23 mouse cellular contexts compared by ENCODE assay signal in the genomic region with DNA sequence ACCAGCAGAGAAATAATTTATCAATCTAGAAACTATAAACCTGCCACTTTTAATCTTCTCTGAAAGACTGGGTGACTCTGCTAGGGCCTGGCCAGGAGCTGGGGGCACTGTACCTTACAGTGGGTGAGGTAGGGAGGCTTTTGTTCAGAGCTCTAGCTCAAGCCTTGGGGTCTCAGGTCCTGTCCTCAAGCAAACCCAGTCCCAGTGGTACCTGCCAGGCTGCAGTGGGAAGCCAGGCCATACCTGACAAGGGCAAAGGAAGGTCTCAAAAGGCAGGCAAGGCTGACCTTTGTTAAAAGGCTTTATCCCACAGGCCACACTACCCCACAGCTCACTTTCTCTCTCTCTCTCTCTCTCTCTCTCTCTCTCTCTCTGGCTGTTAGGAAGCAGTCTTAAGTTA. TPM values are rescaled to one million over a fixed set of nuclear protein-coding genes. Genes with fewer than 3 reads are reported as not detected.
DNase-seq lines count a peak whose midpoint lies in the region; ATAC-seq lines count a peak whose summit lies in the region.
"Had no signal": no experiment of that assay in that cellular context is flagged by ENCODE, and none has a peak within 500 bp of the region (broad histone marks: within the 10 kb centered on the region; RNA-seq: fewer than 3 reads in every experiment).

No protein-coding gene starts in this region.

- intact Hi-C loops in heart, postnatal 14 days (cut with DNase I): no loop called here

- H3K27me3 ChIP-seq in embryonic facial prominence, embryonic 12.5 days: no peaks in the 10 kb centered on the region
- H3K27me3 ChIP-seq in embryonic facial prominence, embryonic 10.5 days (replicated peaks; ENCODE audit: low read depth, poor library complexity, severe bottlenecking): no peaks in the 10 kb centered on the region
- H3K27me3 ChIP-seq in heart, embryonic 10.5 days (ENCODE audit: insufficient read depth, poor library complexity, severe bottlenecking): no peaks in the 10 kb centered on the region
- no peaks in the 10 kb centered on the region for H3K27me3 ChIP-seq in liver, embryonic 13.5 days
- no peaks in the 10 kb centered on the region for H3K27me3 ChIP-seq in liver, embryonic 11.5 days (replicated peaks; ENCODE audit: control insufficient read depth, insufficient read depth, low read length)
- H3K27me3 ChIP-seq: CH12.LX; forebrain, embryonic 13.5 days; forebrain, embryonic 15.5 days; Patski had no signal

- no peaks in the 10 kb centered on the region for H3K9me3 ChIP-seq in embryonic facial prominence, embryonic 12.5 days
- no peaks in the 10 kb centered on the region for H3K9me3 ChIP-seq in embryonic facial prominence, embryonic 10.5 days
- H3K9me3 ChIP-seq in heart, embryonic 10.5 days: no peaks in the 10 kb centered on the region
- H3K9me3 ChIP-seq in liver, embryonic 13.5 days (replicated peaks): no peaks in the 10 kb centered on the region
- no peaks in the 10 kb centered on the region for H3K9me3 ChIP-seq in liver, embryonic 11.5 days (ENCODE audit: control insufficient read depth, low read length)
- H3K9me3 ChIP-seq: forebrain, embryonic 13.5 days; forebrain, embryonic 15.5 days; G1E had no signal

- H3K4me2 ChIP-seq in embryonic facial prominence, embryonic 12.5 days (replicated peaks): no peak overlapping the region
- H3K4me2 ChIP-seq in liver, embryonic 13.5 days: no peak overlapping the region
- H3K4me2 ChIP-seq in liver, embryonic 11.5 days: no peak overlapping the region
- H3K4me2 ChIP-seq: forebrain, embryonic 13.5 days; forebrain, embryonic 15.5 days had no signal

- no peak overlapping the region for H3K9ac ChIP-seq in embryonic facial prominence, embryonic 12.5 days
- H3K9ac ChIP-seq in liver, embryonic 13.5 days: 0 out of 2 replicates have a peak overlapping the region, but pooled peaks have one; percentile 13
- no peak overlapping the region for H3K9ac ChIP-seq in liver, embryonic 11.5 days (ENCODE audit: low read depth, low read length)
- H3K9ac ChIP-seq: forebrain, embryonic 13.5 days; forebrain, embryonic 15.5 days; forebrain, postnatal 0 days had no signal

- no peak for ATAC-seq in embryonic facial prominence, embryonic 12.5 days (ENCODE audit: insufficient number of reproducible peaks, insufficient read depth, low FRiP score, low TSS enrichment)
- ATAC-seq in liver, embryonic 13.5 days (ENCODE audit: low read depth): no peak
- ATAC-seq in liver, embryonic 11.5 days (replicated peaks; ENCODE audit: low FRiP score): no peak
- ATAC-seq: activated CD4-positive, CD25-positive, alpha-beta regulatory T cell, adult 4 months; CD4-positive, CD25-positive, alpha-beta regulatory T cell, adult 4 months; forebrain, embryonic 13.5 days; forebrain, embryonic 15.5 days; forebrain, postnatal 0 days; Patski had no signal

- DNase-seq in embryonic facial prominence, embryonic 10.5 days (ENCODE audit: low spot score): no peak
- peak; percentile 55 for DNase-seq in heart, embryonic 10.5 days (ENCODE audit: low spot score)
- DNase-seq in heart, postnatal 14 days: no peak
- DNase-seq in liver, embryonic 13.5 days: no peak
- no peak for DNase-seq in liver, embryonic 11.5 days (ENCODE audit: low spot score)
- DNase-seq: adrenal gland, adult 8-10 months; adrenal gland, postnatal 14 days; adrenal gland, postnatal 36 days; B cell, adult 2 months; cerebellum, adult 11-12 months; cerebellum, adult 2 months; cerebellum, adult 9-10 months; cerebellum, postnatal 10 days; cerebellum, postnatal 25 days; forebrain, postnatal 0 days had no signal

- no peak overlapping the region for H3K4me3 ChIP-seq in embryonic facial prominence, embryonic 12.5 days
- H3K4me3 ChIP-seq in embryonic facial prominence, embryonic 10.5 days: no peak overlapping the region
- H3K4me3 ChIP-seq in heart, embryonic 10.5 days: no peak overlapping the region
- no peak overlapping the region for H3K4me3 ChIP-seq in liver, embryonic 13.5 days (replicated peaks)
- no peak overlapping the region for H3K4me3 ChIP-seq in liver, embryonic 11.5 days (ENCODE audit: low read depth, low read length)
- H3K4me3 ChIP-seq: forebrain, embryonic 13.5 days; forebrain, embryonic 15.5 days had no signal

- 0 out of 2 replicates have a peak overlapping the region, but pooled peaks have one; percentile 6 for H3K27ac ChIP-seq in embryonic facial prominence, embryonic 12.5 days
- H3K27ac ChIP-seq in embryonic facial prominence, embryonic 10.5 days (replicated peaks): no peak overlapping the region
- no peak overlapping the region for H3K27ac ChIP-seq in heart, embryonic 10.5 days
- H3K27ac ChIP-seq in liver, embryonic 13.5 days: no peak overlapping the region; the same call in 1 of the 2 replicates
- H3K27ac ChIP-seq in liver, embryonic 11.5 days (ENCODE audit: low read depth, low read length): no peak overlapping the region
- H3K27ac ChIP-seq: forebrain, embryonic 13.5 days; forebrain, embryonic 15.5 days had no signal

- H3K36me3 ChIP-seq in embryonic facial prominence, embryonic 12.5 days: no peaks in the 10 kb centered on the region
- no peaks in the 10 kb centered on the region for H3K36me3 ChIP-seq in embryonic facial prominence, embryonic 10.5 days (replicated peaks)
- H3K36me3 ChIP-seq in heart, embryonic 10.5 days: no peaks in the 10 kb centered on the region
- no peaks in the 10 kb centered on the region for H3K36me3 ChIP-seq in liver, embryonic 13.5 days
- H3K36me3 ChIP-seq in liver, embryonic 11.5 days (ENCODE audit: control insufficient read depth, insufficient read depth, low read length): no peaks in the 10 kb centered on the region
- H3K36me3 ChIP-seq: forebrain, embryonic 15.5 days; G1E had no signal

- H3K4me1 ChIP-seq in embryonic facial prominence, embryonic 12.5 days: peaks cover 3% of the 10 kb centered on the region; the same call in 1 of the 2 replicates
- peaks cover 26% of the 10 kb centered on the region for H3K4me1 ChIP-seq in embryonic facial prominence, embryonic 10.5 days
- H3K4me1 ChIP-seq in heart, embryonic 10.5 days: peaks cover 4% of the 10 kb centered on the region
- H3K4me1 ChIP-seq in liver, embryonic 13.5 days (replicated peaks): peaks cover 54% of the 10 kb centered on the region
- H3K4me1 ChIP-seq in liver, embryonic 11.5 days (replicated peaks; ENCODE audit: control insufficient read depth, insufficient read depth, low read length): peaks cover 22% of the 10 kb centered on the region
- H3K4me1 ChIP-seq: forebrain, embryonic 13.5 days; forebrain, embryonic 15.5 days had no signal

RNA-seq across cellular contexts. Expression of a gene that starts 12.8 kb away (rescaled TPM):
- 6.2 and 6.3 TPM in 2 replicates for polyA plus RNA-seq in embryonic facial prominence, embryonic 12.5 days (2016; fragmentation: Nextera tagmentation; extraction: Ambion mirVana)
- 5.5 and 6.0 TPM in 2 replicates for polyA plus RNA-seq in embryonic facial prominence, embryonic 10.5 days (2016; fragmentation: Nextera tagmentation; extraction: Ambion mirVana)
- 0.74 and 3.0 TPM in 2 replicates for polyA plus RNA-seq in heart, embryonic 10.5 days (2016; fragmentation: Nextera tagmentation; extraction: Ambion mirVana)
- under 1 TPM; 0.07 to 0.29 TPM for total RNA-seq in heart, postnatal 14 days (2021)
- 0.13 and 0.21 TPM in 2 replicates for polyA plus RNA-seq in liver, embryonic 13.5 days (2015; fragmentation: Nextera tagmentation; extraction: Ambion mirVana)
- polyA plus RNA-seq in liver, embryonic 11.5 days (2014; fragmentation: Nextera tagmentation; extraction: Ambion mirVana): 0.59 and 0.83 TPM in 2 replicates
- polyA plus RNA-seq: forebrain, embryonic 13.5 days; G1E; Patski had no signal

RNA-seq across cellular contexts. Expression of a gene that starts 31.9 kb away (rescaled TPM):
- polyA plus RNA-seq in embryonic facial prominence, embryonic 12.5 days (2016; fragmentation: Nextera tagmentation; extraction: Ambion mirVana): 11.1 and 11.3 TPM in 2 replicates
- 4.6 and 5.0 TPM in 2 replicates for polyA plus RNA-seq in embryonic facial prominence, embryonic 10.5 days (2016; fragmentation: Nextera tagmentation; extraction: Ambion mirVana)
- polyA plus RNA-seq in heart, embryonic 10.5 days (2016; fragmentation: Nextera tagmentation; extraction: Ambion mirVana): 2.2 and 7.1 TPM in 2 replicates
- total RNA-seq in heart, postnatal 14 days (2021): 10 to 100 TPM in 1 of 2 experiments, 1 to 10 TPM in 1; 9.7 to 13.9 TPM
- 3.4 and 4.1 TPM in 2 replicates for polyA plus RNA-seq in liver, embryonic 13.5 days (2015; fragmentation: Nextera tagmentation; extraction: Ambion mirVana)
- polyA plus RNA-seq in liver, embryonic 11.5 days (2014; fragmentation: Nextera tagmentation; extraction: Ambion mirVana): 7.2 and 9.8 TPM in 2 replicates
- total RNA-seq: G1E had no signal
- polyA plus RNA-seq: G1E had no signal
